Mouse (Mus musculus) embryonic fibroblast, embryonic 13.5 days (primary cell): ENCODE data around the gene Aldh3b2. TPM values are rescaled to one million over a fixed set of nuclear protein-coding genes. Genes with fewer than 3 reads are reported as not detected.
"Not testable (repeated sequence)": the region's sequence is repeated elsewhere in the genome, so short reads cannot be mapped to it uniquely, and the experiment has no call there.

ENCODE experiments used
- H3K27ac ChIP-seq: 2 replicates; pipeline ENCODE4 v1.5.1; 2012; ENCODE audit warnings: low read length, control low read depth, inconsistent platforms; ENCODE audit not compliant: insufficient read depth
- H3K4me1 ChIP-seq: 2 replicates; pipeline ENCODE4 v1.6.1; 2011; ENCODE audit warnings: low read length; ENCODE audit not compliant: control insufficient read depth, insufficient read depth
- H3K4me3 ChIP-seq: 2 replicates; pipeline ENCODE4 v1.5.1; 2011; ENCODE audit warnings: mild to moderate bottlenecking, control low read depth, low read length; ENCODE audit not compliant: insufficient read depth
- CTCF ChIP-seq: IDR thresholded peaks from 2 replicates; pipeline ENCODE4 v1.5.1; 2011; ENCODE audit warnings: mild to moderate bottlenecking, control low read depth, low read length, moderate library complexity, borderline replicate concordance; ENCODE audit not compliant: insufficient read depth
- POLR2A ChIP-seq: IDR thresholded peaks from 2 replicates; pipeline ENCODE4 v1.6.1; 2011; ENCODE audit warnings: low read depth, mild to moderate bottlenecking, control low read depth, low read length, moderate library complexity
- polyA plus RNA-seq: library from polyadenylated mRNA; stranded (reverse); fragments of >200 nt; gene quantifications from 2 replicates; pipeline ENCODE4 v1.2.4, GENCODE M21; 2011; ENCODE audit warnings: low read depth; ENCODE audit not compliant: missing spikeins, insufficient read length

Aldh3b2 gene
- polyA plus RNA-seq, 1 experiment = not detected

DNA sequence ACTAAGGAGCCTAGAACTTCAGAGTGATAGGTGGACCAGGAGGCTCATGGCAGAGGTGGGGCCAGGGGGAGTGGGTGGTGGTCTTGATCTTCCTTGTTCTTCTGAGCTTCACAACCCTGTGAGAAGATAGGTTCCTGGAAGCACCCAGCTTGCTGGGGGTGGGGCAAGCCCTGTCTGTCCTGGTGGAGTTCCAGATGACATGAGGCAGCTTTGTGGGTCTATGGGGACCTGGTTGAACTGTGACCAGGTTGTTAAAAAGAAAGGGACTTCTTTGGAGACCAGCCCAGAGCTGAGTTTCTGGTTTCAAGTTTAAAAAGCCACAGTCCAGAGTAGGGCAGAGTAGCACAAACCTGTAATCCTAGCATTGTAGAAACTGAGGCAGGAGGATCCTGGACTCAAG is 13.1 kb upstream of the Aldh3b2 start:
- Histone ChIP-seq H3K27ac (no peak overlapping the region), H3K4me3 (no peak overlapping the region), H3K4me1 (no peaks in the 10 kb centered on the region)
- TF ChIP-seq POLR2A (no peak), CTCF (no peak)

DNA sequence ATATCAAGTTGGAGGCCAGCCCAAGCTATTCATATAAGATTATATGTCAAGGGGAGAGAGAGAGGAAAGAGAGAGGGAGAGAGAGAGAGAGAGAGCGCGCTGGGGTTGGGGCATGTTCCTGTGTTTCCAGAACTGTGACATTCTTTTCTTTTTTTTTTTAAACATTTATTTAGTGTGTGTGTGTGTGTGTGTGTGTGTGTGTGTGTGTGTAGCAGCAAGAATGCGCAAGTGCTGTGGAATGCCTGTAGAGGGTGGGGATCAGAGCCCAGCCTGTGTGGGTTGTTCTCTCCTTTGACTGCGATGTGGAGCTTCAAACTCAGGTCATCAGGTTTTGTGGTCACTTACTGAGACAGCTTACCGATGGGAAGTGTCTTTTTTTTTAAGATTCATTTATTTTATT is 11.9 kb upstream of the Aldh3b2 start:
- no peak for TF ChIP-seq CTCF
- TF ChIP-seq POLR2A = no peak
- Histone ChIP-seq H3K4me1 (no peaks in the 10 kb centered on the region), H3K27ac (no peak overlapping the region), H3K4me3 (no peak overlapping the region)

DNA sequence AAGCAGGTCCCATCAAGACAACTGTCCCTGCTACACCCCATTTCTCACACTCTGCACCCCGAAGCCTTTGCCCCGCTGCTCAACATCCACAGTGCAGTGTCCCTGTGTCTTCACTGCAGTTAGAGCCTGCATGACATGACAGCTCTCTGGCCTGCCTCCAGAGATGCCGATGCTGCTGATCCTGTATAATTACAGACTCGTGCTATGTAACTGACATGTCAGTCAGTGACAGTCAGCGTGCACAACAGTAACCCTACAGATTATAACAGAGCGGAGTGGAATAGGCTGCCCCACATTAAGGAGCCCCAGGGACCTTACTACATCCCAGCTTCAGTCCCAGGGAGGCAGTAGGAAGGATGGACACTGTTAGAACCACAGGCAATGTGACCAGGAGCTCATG is 10.3 kb upstream of the Aldh3b2 start:
- not testable (repeated sequence) for H3K4me1 ChIP-seq, H3K27ac ChIP-seq, H3K4me3 ChIP-seq

DNA sequence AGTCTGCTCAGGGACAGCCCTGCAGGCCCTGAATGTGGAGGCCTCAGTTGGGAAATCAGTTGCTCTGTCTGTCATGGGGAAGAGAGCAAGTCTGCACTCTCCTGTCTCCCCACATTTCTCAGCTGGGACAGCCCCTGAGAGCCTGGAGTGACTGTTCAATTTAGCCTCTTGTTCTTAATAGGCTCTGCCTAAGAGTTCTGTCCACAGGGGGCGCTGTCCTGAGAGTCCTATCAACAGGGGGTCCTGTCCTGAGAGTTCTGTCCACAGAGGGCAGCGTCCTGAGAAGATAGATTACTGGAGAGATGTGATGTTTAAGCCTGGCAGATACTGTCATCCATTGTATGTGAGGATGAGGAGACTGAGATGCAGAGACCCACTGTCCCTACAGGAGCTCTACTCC is 9.7 kb upstream of the Aldh3b2 start:
- Histone ChIP-seq H3K4me3 (no peak overlapping the region), H3K4me1 (no peaks in the 10 kb centered on the region), H3K27ac (no peak overlapping the region)
- TF ChIP-seq CTCF = no peak

DNA sequence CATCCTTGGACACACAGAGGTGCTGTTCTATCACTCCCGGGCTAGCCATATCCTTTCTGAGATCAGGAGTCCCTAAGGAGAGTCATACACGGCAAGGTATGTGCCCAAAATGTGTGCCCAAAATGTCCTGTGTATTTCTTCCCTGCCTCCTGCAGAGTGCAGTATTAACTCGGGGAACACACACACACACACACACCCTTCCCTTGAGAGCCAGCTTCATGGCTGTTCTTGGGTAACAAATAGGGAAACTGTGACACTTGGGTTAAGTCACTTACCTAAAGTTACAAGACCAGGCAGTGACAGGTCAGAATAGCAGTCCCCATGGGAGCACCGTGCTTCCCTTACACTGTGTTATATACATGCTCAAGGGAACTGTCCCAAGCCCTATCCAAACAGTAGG is 8.1 kb upstream of the Aldh3b2 start:
- TF ChIP-seq POLR2A (no peak), CTCF (no peak)
- Histone ChIP-seq H3K4me1 (no peaks in the 10 kb centered on the region), H3K4me3 (no peak overlapping the region), H3K27ac (no peak overlapping the region)

DNA sequence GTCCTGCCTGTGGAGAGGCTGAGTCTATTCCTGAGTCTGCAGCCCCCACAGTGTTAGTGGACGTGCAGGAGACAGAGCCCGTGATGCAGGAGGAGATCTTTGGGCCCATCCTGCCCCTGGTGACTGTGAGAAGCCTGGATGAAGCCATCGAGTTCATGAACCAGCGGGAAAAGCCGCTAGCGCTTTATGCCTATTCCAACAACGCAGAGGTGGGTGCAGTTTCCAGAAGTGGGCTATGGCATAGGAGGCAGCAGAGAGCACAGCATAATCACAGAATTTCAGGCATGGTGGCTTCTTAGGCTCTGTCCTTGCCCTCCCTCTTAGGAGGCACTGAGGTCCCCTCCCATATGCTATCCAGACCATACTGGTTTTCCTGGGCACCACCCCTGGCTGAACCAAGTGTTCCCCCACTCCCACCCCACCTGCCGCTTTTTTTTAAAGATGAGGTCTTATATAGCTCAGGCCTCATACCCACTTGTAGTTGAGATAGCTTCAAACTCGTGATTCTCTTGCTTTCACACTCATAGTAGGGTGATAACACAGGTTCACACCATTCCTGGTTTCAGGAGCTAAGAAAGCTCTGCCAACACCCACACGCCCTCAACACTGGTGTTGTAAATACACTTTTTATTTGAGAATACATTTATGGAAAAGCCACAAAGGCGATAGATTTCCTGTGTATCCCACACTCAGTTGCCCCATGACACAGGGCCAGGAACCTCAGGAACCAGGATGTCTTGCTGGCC is 5.6 kb upstream of the Aldh3b2 start:
- no peak for TF ChIP-seq POLR2A
- no peak for TF ChIP-seq CTCF
- H3K4me1 ChIP-seq = no peaks in the 10 kb centered on the region
- no peak overlapping the region for H3K4me3 ChIP-seq
- no peak overlapping the region for H3K27ac ChIP-seq

DNA sequence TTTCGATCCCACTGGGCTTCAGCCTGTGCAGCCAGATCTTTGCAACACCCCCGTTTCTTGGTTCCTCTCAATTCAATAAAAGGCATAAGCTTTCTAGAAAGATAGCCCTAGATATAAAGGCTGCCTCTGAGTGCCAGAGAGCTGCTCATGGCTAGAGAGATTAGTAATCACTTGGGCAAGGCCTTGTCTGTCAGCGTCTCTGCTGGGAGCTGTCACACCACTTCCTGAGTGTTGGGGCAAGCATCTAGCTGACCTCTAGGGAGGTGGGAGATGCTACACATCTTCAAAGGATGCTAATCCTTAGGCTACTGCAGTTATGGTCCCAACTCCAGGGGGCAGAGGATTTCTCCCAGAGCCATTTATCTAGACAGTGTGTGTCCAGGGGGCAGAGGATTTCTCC is 4.9 kb upstream of the Aldh3b2 start:
- no peak overlapping the region for H3K27ac ChIP-seq
- no peak for TF ChIP-seq POLR2A
- no peak for TF ChIP-seq CTCF
- no peak overlapping the region for H3K4me3 ChIP-seq
- H3K4me1 ChIP-seq = no peaks in the 10 kb centered on the region

DNA sequence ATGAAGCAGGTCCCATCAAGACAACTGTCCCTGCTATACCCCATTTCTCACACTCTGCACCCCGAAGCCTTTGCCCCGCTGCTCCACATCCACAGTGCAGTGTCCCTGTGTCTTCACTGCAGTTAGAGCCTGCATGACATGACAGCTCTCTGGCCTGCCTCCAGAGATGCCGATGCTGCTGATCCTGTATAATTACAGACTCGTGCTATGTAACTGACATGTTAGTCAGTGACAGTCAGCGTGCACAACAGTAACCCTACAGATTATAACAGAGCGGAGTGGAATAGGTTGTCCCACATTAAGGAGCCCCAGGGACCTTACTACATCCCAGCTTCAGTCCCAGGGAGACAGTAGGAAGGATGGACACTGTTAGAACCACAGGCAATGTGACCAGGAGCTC is 2.5 kb downstream of the Aldh3b2 start:
- not testable (repeated sequence) for H3K27ac ChIP-seq, H3K4me3 ChIP-seq, H3K4me1 ChIP-seq

DNA sequence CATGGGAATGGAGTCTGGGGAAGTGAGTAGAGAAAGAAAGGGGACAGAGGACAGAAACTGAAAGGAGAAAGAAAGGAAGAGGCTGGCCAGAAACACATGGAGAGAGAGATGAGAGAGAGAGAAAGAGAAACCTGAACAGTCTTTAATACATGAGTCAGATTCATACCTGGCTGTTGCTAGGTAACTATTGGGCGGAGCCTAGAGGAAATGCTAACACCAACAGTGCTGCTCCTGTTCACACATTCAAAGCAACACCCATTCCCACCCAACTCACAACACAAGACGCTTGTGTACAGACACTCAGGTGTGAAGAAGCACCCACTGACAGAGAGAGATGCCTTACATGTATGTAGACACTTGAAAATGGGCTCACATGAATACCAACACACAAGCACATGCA is 3.7 kb downstream of the Aldh3b2 start:
- H3K4me1 ChIP-seq = no peaks in the 10 kb centered on the region
- H3K27ac ChIP-seq = no peak overlapping the region
- no peak for TF ChIP-seq POLR2A
- TF ChIP-seq CTCF = no peak

DNA sequence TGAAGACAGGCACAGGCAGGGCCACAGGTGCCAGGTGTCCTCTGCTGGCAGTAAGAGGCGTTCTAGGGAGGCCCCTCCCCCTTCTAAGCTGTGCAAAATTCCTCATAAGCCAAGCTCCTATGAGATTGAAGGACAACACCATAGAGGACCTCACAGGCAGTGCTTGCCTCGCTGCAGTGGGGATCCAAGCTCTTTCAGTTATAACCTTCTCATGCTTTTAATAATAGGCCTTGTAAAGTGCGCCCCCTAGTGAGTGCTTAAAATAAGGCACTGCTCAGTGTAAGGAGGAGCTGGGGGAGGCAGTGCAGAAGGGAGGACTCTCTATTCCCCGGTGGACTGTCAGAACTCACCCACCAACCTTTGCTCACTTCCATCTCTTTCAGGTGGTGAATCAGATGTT is 8.2 kb downstream of the Aldh3b2 start:
- Histone ChIP-seq H3K4me3 (no peak overlapping the region), H3K27ac (no peak overlapping the region)
- TF ChIP-seq POLR2A = no peak
- no peak; the same call in 1 of the 2 replicates for TF ChIP-seq CTCF

More for the DNA sequence above, 3.7 kb downstream of the Aldh3b2 start:
- H3K4me3 ChIP-seq = no peak overlapping the region

DNA sequence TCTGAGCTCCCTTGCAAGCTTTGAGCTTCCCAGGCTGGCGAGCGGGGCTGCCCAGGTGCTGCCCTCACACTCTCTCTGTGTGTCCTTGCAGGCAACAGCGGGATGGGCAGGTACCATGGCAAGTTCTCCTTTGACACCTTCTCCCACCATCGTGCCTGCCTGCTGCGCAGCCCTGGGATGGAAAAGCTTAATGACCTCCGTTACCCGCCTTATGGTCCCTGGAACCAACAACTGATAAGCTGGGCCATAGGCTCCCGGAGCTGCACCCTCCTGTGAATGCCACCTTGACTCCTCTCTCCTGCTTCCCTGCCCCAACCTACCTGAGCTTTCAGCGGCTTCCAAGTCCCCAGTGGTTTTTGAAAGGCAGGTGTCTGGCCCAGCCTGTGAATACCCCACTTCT is 8.8 kb downstream of the Aldh3b2 start:
- H3K27ac ChIP-seq = no peak overlapping the region
- no peak overlapping the region for H3K4me3 ChIP-seq
- TF ChIP-seq POLR2A (no peak), CTCF (no peak)
- no peaks in the 10 kb centered on the region for H3K4me1 ChIP-seq

More for the DNA sequence above, 8.2 kb downstream of the Aldh3b2 start:
- H3K4me1 ChIP-seq = no peaks in the 10 kb centered on the region

DNA sequence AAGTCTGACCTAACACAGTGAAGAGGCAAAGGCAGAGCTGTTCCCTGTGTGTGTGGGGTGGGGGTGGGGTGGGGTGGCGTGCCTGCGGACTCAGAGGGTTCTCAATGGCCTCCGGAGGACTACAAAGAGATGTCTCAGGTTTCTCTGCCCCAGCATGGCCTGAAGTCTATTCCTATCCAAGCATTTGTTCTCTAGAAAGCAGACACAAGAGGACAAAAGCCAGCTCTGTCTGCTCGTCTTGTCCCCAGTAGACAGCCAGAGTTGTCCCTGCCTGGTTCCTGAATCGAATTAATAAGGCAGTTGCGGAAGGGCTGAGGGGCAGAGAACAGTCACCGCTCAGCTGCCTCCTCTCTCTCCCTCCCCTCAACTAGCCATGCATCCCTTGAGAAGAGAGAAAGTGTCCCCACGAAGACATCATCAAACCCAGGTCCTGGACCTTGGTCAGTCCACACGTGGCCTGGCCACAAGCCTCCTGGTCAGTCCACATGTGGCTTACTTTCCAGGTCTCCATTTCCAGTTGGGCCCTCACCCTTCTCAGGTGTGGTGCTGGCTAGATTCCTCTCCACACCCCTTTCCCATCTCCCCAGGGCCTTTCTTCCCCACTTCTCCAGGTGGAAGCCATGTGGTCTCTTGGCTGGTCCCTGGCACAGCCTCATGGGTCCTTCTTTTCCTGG is 11.5 kb downstream of the Aldh3b2 start:
- no peak overlapping the region for H3K4me3 ChIP-seq
- H3K27ac ChIP-seq = no peak overlapping the region
- peaks cover 5% of the 10 kb centered on the region; the same call in 1 of the 2 replicates for H3K4me1 ChIP-seq

More for the DNA sequence above, 11.5 kb downstream of the Aldh3b2 start:
- TF ChIP-seq POLR2A (no peak), CTCF (no peak)
